Mouse (Mus musculus): ENCODE data around the gene S100a16.
A peak's percentile ranks its signal among the peaks of the same experiment; 100 is the strongest.

The S100a16 gene

GRCm38 (mm10) chr3:90537141-90537904 is at the start of gene S100a16:
TSS of gene S100a16 (plus strand) at chr3:90537254.
- DNase-seq (ENCODE audit: low read depth): no peak

GRCm38 (mm10) chr3:90488576-90488975 is 48.5 kb upstream of the S100a16 start:
- no peak for DNase-seq (ENCODE audit: low read depth)

GRCm38 (mm10) chr3:90490696-90491256 is 46.3 kb upstream of the S100a16 start, which contains the start of gene Snapin:
TSS of gene Snapin (minus strand) at chr3:90491033.
- peak; percentile 97 for DNase-seq (ENCODE audit: low read depth)

GRCm38 (mm10) chr3:90491350-90491749 is 45.7 kb upstream of the S100a16 start:
- DNase-seq (ENCODE audit: low read depth): peak; percentile 82

- no peak for DNase-seq (ENCODE audit: low read depth)
These were observed 43.1 kb upstream of the S100a16 start for GRCm38 (mm10) chr3:90493831-90494540.

GRCm38 (mm10) chr3:90495850-90496525 is 41.1 kb upstream of the S100a16 start:
- no peak for DNase-seq (ENCODE audit: low read depth)

GRCm38 (mm10) chr3:90497597-90497996 is 39.5 kb upstream of the S100a16 start:
- no peak for DNase-seq (ENCODE audit: low read depth)

GRCm38 (mm10) chr3:90503444-90503843 is 33.6 kb upstream of the S100a16 start:
- peak; percentile 42 for DNase-seq (ENCODE audit: low read depth)

- no peak for DNase-seq (ENCODE audit: low read depth)
These were observed 31.8 kb upstream of the S100a16 start for GRCm38 (mm10) chr3:90505216-90505615.

GRCm38 (mm10) chr3:90506362-90506761 is 30.7 kb upstream of the S100a16 start:
- DNase-seq (ENCODE audit: low read depth): no peak

GRCm38 (mm10) chr3:90508287-90508949 is 28.6 kb upstream of the S100a16 start:
- peak; percentile 59 for DNase-seq (ENCODE audit: low read depth)

GRCm38 (mm10) chr3:90508950-90509746 is 27.9 kb upstream of the S100a16 start, which contains the start of gene Chtop:
TSS of gene Chtop (minus strand) at chr3:90509498.
- peak; percentile 100 for DNase-seq (ENCODE audit: low read depth)

- no peak for DNase-seq (ENCODE audit: low read depth)
These were observed 27.3 kb upstream of the S100a16 start for GRCm38 (mm10) chr3:90509747-90510123.

- no peak for DNase-seq (ENCODE audit: low read depth)
These were observed 24.8 kb upstream of the S100a16 start for GRCm38 (mm10) chr3:90512276-90512675.

- DNase-seq (ENCODE audit: low read depth): no peak
These were observed 24.0 kb upstream of the S100a16 start for GRCm38 (mm10) chr3:90512948-90513642.

GRCm38 (mm10) chr3:90513796-90514590 is 23.1 kb upstream of the S100a16 start, which contains the start of the genes S100a1 and S100a13:
TSS of gene S100a1 (minus strand) at chr3:90514392.
TSS of gene S100a13 (plus strand) at chr3:90514435.
- DNase-seq (ENCODE audit: low read depth): peak; percentile 66

- peak; percentile 83 for DNase-seq (ENCODE audit: low read depth)
These were observed 22.4 kb upstream of the S100a16 start for GRCm38 (mm10) chr3:90514691-90515090.

- peak; percentile 38 for DNase-seq (ENCODE audit: low read depth)
These were observed 21.8 kb upstream of the S100a16 start for GRCm38 (mm10) chr3:90515242-90515641.

- no peak for DNase-seq (ENCODE audit: low read depth)
These were observed 21.3 kb upstream of the S100a16 start for GRCm38 (mm10) chr3:90515789-90516188.
